Mouse (Mus musculus): ENCODE results near the gene Serf1.
"Not testable (repeated sequence)": the region's sequence is repeated elsewhere in the genome, so short reads cannot be mapped to it uniquely, and the experiment has no call there.

The Serf1 gene

DNA sequence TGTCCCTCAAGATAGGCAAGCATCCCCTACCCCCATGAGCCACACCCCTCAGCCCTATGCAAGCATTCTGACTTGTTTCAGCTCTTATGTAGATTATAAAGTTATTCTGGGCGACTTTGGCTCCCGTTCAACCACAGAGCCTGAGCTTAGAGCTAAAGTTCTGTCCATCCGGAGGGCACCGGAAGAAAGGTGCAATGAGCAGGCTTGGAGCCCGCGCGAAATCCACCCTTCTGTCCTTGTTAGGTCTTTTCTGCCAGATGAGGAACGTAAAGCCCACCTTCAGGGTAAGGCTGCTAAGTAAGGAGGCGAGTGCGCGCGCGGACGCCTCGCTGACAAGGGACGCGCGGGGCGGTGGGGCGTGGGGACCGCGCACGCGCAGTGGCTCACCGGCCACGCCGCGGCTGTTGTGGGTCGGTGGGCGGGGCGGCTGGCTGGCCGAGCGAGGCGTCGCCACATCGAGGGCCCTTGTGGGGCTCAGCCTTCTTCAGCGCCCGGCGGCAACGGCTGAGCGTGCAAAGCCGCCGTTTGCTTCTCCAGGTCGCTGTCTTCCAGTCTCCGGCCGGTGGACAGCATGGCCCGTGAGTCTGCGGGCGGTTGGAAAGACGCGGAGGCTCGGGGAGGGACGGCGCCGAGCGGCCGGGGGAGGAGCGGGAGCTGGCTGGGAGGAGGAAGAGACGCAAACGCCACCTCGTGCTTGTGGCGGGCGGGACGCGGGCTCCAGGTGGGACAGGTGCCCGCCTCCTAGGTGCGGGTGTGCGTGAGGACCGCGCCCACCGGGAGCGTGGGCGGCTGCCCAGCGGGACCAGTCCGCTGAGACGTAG lies at the start of gene Serf1:
Gene Serf1, plus strand, starts transcription at position 361 of the 821 bp plus-strand sequence.
- DNase-seq, result peak; percentile 79 to 90

GRCm38 (mm10) chr13:100063936-100064335 lies 43.9 kb upstream of the Serf1 start:
- no peak for DNase-seq

DNA sequence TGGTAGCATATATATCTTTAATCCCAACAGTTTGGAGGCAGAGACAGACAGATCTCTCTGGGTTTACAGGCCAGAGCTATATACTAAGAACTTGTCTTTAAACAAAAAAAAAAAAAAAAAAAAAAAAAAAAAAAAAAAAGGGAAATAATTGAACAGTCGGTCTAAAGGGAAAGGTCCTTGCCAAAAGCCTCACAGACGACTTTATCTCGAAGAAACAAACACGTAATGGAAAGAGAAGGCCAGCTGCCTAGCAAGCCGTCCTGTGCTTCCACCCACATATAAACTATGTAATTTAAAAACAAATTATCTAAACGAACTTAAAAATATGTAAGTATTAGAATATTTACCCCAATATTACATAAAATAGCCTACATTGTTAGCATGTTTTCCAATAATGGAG lies 40.0 kb upstream of the Serf1 start:
- no peak for DNase-seq

DNA sequence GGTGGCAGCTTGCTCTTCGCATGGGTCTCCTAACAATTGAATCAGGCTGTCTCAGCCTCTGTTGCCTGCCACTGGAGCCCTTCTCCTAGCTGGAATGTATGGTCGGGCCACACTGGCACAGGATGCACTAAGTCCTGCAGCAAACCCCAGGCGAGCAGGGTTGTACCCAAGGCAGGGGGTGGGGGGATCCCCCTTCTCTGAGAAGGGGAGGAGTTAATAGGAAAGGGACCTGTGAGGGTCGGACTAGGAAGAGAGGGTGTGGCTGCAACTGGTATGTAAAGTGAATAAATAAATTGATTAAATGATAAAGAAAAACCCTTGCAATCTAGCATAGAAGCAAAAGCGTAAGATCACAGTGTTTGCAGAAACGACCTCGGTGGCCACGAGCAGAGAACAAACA lies 36.3 kb upstream of the Serf1 start:
- DNase-seq, result no peak

- no peak for DNase-seq
These were observed 9.0 kb upstream of the Serf1 start for GRCm38 (mm10) chr13:100098808-100099207.

- DNase-seq, result no peak
These were observed 4.7 kb upstream of the Serf1 start for GRCm38 (mm10) chr13:100103052-100103658.

DNA sequence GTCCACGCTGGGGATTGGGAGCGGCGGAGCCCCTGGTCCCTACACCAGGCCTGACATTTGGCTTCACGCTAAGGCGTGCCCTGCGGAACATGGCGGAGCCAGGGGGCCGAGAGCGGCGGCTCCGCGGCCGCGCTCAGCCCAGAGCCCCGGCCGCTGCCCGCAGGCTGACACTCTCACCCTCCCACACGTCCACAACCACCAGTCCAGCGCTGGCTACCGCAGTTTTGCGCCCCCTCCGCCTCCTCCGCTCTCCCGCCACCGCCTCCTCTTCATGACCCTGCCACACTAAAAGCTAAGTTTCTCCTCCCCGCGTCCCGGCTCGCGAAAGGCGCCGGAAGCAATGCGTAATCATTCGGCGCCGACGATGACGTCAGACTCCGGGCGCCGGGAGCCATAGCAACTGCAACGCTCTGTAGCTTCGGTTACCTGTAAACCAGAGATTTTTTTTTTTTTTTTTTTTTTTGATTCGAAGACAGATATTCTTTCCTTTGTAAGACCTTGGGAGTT lies 4.0 kb upstream of the Serf1 start, which contains the start of gene Bdp1:
Gene Bdp1, minus strand, starts transcription at position 323 of the 507 bp plus-strand sequence.
- peak; percentile 89 to 97 for DNase-seq

- no peak for DNase-seq
These were observed 4.6 kb downstream of the Serf1 start for GRCm38 (mm10) chr13:100112218-100112972.

GRCm38 (mm10) chr13:100123970-100124369 lies 16.2 kb downstream of the Serf1 start:
- no peak for DNase-seq

GRCm38 (mm10) chr13:100124423-100125257 lies 16.8 kb downstream of the Serf1 start, which contains the start of gene Smn1:
Smn1 (plus strand) TSS chr13:100124852.
- peak; percentile 97 to 99 for DNase-seq

DNA sequence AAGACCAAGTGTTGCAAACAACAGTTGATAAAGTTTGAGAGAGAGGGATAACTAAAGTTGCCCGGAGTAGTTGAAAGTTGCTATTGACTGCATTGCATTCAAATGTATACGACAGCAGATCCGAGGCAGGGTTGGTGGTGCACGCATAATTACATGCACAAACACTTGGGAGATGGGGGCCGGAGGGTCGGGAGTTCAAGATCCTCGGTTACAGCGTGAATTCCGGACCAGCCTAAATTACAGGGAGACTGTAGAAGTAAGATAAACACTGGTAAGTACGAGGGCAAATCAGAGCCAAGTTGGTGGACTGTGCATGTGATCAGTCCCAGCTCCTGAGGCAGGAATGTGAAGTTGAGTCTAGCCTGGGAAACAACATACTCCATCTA lies 17.4 kb downstream of the Serf1 start:
- no peak for DNase-seq

- no peak for DNase-seq
These were observed 34.0 kb downstream of the Serf1 start for GRCm38 (mm10) chr13:100141646-100142314.

- DNase-seq, result no peak
These were observed 44.8 kb downstream of the Serf1 start for GRCm38 (mm10) chr13:100152659-100153058.

- no peak for DNase-seq
These were observed 48.8 kb downstream of the Serf1 start for GRCm38 (mm10) chr13:100156624-100157023.

DNA sequence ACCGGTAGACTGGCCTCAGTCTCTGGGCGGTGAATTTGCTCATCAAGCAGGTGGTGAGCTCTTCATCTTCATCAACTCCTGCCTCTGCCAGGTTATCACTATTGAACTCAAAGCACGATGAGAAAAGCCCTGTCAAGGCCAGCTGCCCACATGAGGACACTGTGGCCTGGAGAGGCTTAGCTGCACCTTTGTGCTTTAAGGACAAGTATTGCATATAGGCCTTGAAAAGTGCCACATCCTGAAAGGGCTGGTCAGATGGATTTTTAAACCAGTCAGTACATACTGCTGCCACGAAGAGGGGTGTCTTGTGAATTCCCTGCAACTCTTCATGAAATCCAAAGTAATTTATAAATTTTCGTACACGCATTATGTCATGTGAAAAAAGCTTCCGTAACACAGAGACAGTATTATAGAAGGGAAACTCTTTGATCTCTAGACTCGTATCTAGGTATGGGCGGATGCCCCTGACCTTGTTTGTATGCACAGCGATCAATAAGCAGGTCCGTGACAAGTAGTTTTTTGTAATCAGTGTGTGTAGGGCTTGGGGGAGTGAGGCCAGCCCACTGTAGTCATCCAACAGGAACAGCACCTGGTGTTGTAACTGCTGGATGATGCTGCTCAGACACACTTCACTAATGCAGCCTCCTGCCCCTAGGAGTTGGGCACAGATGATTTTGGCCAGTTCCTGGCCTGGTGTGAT lies 53.5 kb downstream of the Serf1 start:
- not testable (repeated sequence) for DNase-seq

DNA sequence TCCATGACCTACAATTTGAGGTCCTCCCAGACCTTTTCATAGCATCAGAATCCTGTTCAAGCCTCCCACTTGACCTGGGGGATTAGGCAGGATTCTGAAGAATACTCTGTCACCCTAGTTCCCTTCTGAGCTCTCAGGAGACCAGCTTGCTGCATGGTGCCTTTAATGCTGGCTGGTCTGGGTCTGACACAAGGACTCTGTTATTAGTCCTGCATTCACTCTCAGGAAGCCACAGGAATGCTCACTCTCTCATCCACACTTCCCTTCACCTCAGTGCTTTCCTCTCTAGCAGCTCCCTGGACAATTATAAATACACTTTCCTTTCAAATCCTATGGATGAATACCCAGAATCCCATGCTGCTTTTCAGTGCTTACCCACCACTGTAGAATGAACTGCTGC lies 54.7 kb downstream of the Serf1 start:
- DNase-seq, result not testable (repeated sequence)
